18 mouse cellular contexts compared by ENCODE assay signal in the genomic region with DNA sequence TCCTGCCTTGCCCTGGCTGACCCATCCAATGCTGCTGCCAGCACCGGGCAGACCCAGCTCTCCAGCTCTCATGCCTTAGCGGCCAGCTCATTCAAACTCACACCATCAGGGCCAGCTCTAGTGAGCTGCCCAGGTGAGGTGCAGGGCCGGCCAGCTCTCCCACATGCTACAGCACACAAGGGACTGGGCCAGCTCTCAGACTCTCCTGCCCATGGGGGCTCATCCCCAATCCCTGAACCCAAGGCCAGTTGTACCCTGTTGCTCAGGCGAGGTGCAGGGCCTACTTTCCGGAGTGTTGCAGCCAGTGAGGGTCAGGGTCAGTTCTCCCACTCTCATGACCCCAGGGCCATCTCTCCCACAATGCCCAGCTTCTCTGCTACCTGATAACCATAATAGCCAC.
"Had no signal": no experiment of that assay in that cellular context is flagged by ENCODE, and none has a peak within 500 bp of the region (broad histone marks: within the 10 kb centered on the region; RNA-seq: fewer than 3 reads in every experiment).

No protein-coding gene starts in this region.

- H3K36me3 ChIP-seq: intestine, embryonic 15.5 days; liver, embryonic 13.5 days; midbrain, embryonic 15.5 days had no signal

- H3K4me1 ChIP-seq: intestine, embryonic 15.5 days; liver, embryonic 13.5 days; midbrain, embryonic 15.5 days had no signal

- H3K9me3 ChIP-seq: intestine, embryonic 15.5 days; liver, embryonic 13.5 days; midbrain, embryonic 15.5 days had no signal

- H3K27ac ChIP-seq: intestine, embryonic 15.5 days; layer of hippocampus, adult 2 months; liver, embryonic 13.5 days; midbrain, embryonic 15.5 days; stomach, postnatal 0 days had no signal

- H3K4me2 ChIP-seq: intestine, embryonic 15.5 days; liver, embryonic 13.5 days; midbrain, embryonic 11.5 days; midbrain, embryonic 15.5 days had no signal

- ATAC-seq: intestine, embryonic 15.5 days; midbrain, embryonic 15.5 days had no signal

- H3K27me3 ChIP-seq: intestine, embryonic 15.5 days; liver, embryonic 13.5 days; midbrain, embryonic 15.5 days had no signal

- DNase-seq: kidney, adult 11 months; kidney, postnatal 10 days; layer of hippocampus, adult 9-11 months; liver, embryonic 13.5 days; lung, adult 2 months; lung, postnatal 14 days; lung, postnatal 4 days; right cerebral cortex, adult 18-20 months; right cerebral cortex, postnatal 14 days; right cerebral cortex, postnatal 4 days; thymus, adult 2 months; thymus, postnatal 14 days; thymus, postnatal 4 days had no signal

- H3K4me3 ChIP-seq: intestine, embryonic 15.5 days; layer of hippocampus, adult 2 months; liver, embryonic 13.5 days; midbrain, embryonic 15.5 days had no signal

- H3K9ac ChIP-seq: intestine, embryonic 15.5 days; liver, embryonic 13.5 days; midbrain, embryonic 15.5 days had no signal
